Mouse (Mus musculus): Measurements from ENCODE around the gene Scrg1. TPM values are rescaled to one million over a fixed set of nuclear protein-coding genes. Genes with fewer than 3 reads are reported as not detected.

Gene Scrg1
- not detected for polyA plus RNA-seq (2014; fragmentation: Illumina TruSeq; extraction: RNeasy Lipid Tissue Mini Kit (QIAGEN cat#74804); ENCODE audit: low replicate concordance)

GRCm38 (mm10) chr8:57455765-57456164, at the start of gene Scrg1:
Scrg1 (plus strand) TSS chr8:57455923.

GRCm38 (mm10) chr8:57487441-57488155, 31.9 kb downstream of the Scrg1 start, which contains the start of gene Sap30:
Sap30 (minus strand) TSS chr8:57487860.

GRCm38 (mm10) chr8:57511316-57512118, 55.8 kb downstream of the Scrg1 start, which contains the start of gene Hmgb2:
Hmgb2 (plus strand) TSS chr8:57511907.

Other genes starting within 250 kb of the Scrg1 start
- 1.7 TPM for gene Hand2, start 134.9 kb upstream of the Scrg1 start, polyA plus RNA-seq (2014; fragmentation: Illumina TruSeq; extraction: RNeasy Lipid Tissue Mini Kit (QIAGEN cat#74804); ENCODE audit: low replicate concordance)
- 29.2 TPM for gene Sap30, start 31.9 kb downstream of the Scrg1 start, polyA plus RNA-seq (2014; fragmentation: Illumina TruSeq; extraction: RNeasy Lipid Tissue Mini Kit (QIAGEN cat#74804); ENCODE audit: low replicate concordance)
- gene Hmgb2, start 56.0 kb downstream of the Scrg1 start, polyA plus RNA-seq (2014; fragmentation: Illumina TruSeq; extraction: RNeasy Lipid Tissue Mini Kit (QIAGEN cat#74804); ENCODE audit: low replicate concordance) = 89.8 TPM
- gene Galnt7, start 197.1 kb downstream of the Scrg1 start, polyA plus RNA-seq (2014; fragmentation: Illumina TruSeq; extraction: RNeasy Lipid Tissue Mini Kit (QIAGEN cat#74804); ENCODE audit: low replicate concordance) = 112 TPM